Mouse (Mus musculus) embryonic stem cell, embryonic (primary cell): ENCODE measurements around the gene Tub.

Source experiments
- CTCF ChIA-PET, 4 experiments: fragments of 300-600 bp in 2 of 4; fragments of 350-600 bp in 2 of 4; sonication (Branson Sonifier 250); formaldehyde crosslinking; loops; one replicate each; lab custom pipeline; 2022; ENCODE audit warnings: inconsistent platforms in 2 of 4; lab: Charles Lee
- POLR2A ChIA-PET, 4 experiments: fragments of 300-600 bp in 2 of 4; fragments of 350-600 bp in 2 of 4; sonication (Branson Sonifier 250); formaldehyde crosslinking; loops; one replicate each; lab custom pipeline; 2022; ENCODE audit warnings: antibody characterized with exemption in 4 of 4, inconsistent platforms in 1 of 4; lab: Charles Lee

Tub gene

GRCm38 (mm10) chr7:108957734-108958133 lies 7.6 kb downstream of the Tub start:
- POLR2A ChIA-PET: interaction anchor here in 1 of 4 experiments (1.5 kb wide), 1 partner anchor 12 kb away, joined by 6 read pairs; no protein-coding TSS in a partner anchor
- CTCF ChIA-PET: interaction anchor here in 2 of 4 experiments (2.1 to 2.3 kb wide), 2 partner anchors 9 to 10 kb away, joined by 6 to 11 read pairs; no protein-coding TSS in a partner anchor

GRCm38 (mm10) chr7:108965968-108966367 lies 15.8 kb downstream of the Tub start:
- CTCF ChIA-PET: interaction anchor here in 2 of 4 experiments (0.6 to 3.4 kb wide), 7 partner anchors 9 to 56 kb away, joined by 3 to 34 read pairs (median 3); no protein-coding TSS in a partner anchor
- POLR2A ChIA-PET: interaction anchor here in 2 of 4 experiments (0.8 to 1.3 kb wide), 4 partner anchors 24 to 55 kb away, joined by 3 read pairs; no protein-coding TSS in a partner anchor

GRCm38 (mm10) chr7:108966742-108967362 lies 16.7 kb downstream of the Tub start:
- ChIA-PET POLR2A (interaction anchor here in 2 of 4 experiments (1.0 to 1.3 kb wide), 7 partner anchors 25 to 60 kb away, joined by 3 read pairs; no protein-coding TSS in a partner anchor), CTCF (interaction anchor here (0.5 to 3.4 kb wide), 40 partner anchors 8 to 826 kb away, joined by 3 to 34 read pairs (median 4); no protein-coding TSS in a partner anchor)

- CTCF ChIA-PET: interaction anchor here in 2 of 4 experiments (1.1 to 3.4 kb wide), 6 partner anchors 8 to 54 kb away, joined by 3 to 34 read pairs (median 13); no protein-coding TSS in a partner anchor
- POLR2A ChIA-PET: interaction anchor here in 2 of 4 experiments (0.6 to 1.2 kb wide), 2 partner anchors 20 to 58 kb away, joined by 3 to 4 read pairs; no protein-coding TSS in a partner anchor
These were observed 18.1 kb downstream of the Tub start for GRCm38 (mm10) chr7:108968201-108968600.

- CTCF ChIA-PET: interaction anchor here in 1 of 4 experiments (0.6 to 0.8 kb wide), 2 partner anchors 50 to 1269 kb away, joined by 3 to 5 read pairs; no protein-coding TSS in a partner anchor
These were observed 22.1 kb downstream of the Tub start for GRCm38 (mm10) chr7:108972273-108972672.

GRCm38 (mm10) chr7:108985934-108986708 lies 36.0 kb downstream of the Tub start:
- ChIA-PET POLR2A (interaction anchor here in 1 of 4 experiments (0.9 to 1.0 kb wide), 2 partner anchors 16 to 69 kb away, joined by 3 read pairs; no protein-coding TSS in a partner anchor), CTCF (interaction anchor here in 1 of 4 experiments (0.7 to 1.3 kb wide), 2 partner anchors 19 to 21 kb away, joined by 3 to 4 read pairs; no protein-coding TSS in a partner anchor)

More at GRCm38 (mm10) chr7:108972273-108972672, 22.1 kb downstream of the Tub start:
- POLR2A ChIA-PET: interaction anchor here in 2 of 4 experiments (0.6 to 1.3 kb wide), 4 partner anchors 24 to 211 kb away, joined by 3 read pairs; no protein-coding TSS in a partner anchor

GRCm38 (mm10) chr7:108991207-108991606 lies 41.1 kb downstream of the Tub start:
- ChIA-PET CTCF (interaction anchor here (0.6 to 3.1 kb wide), 11 partner anchors 9 to 901 kb away, joined by 3 to 15 read pairs (median 4); no protein-coding TSS in a partner anchor), POLR2A (interaction anchor here in 2 of 4 experiments (0.5 to 1.1 kb wide), 2 partner anchors 11 to 79 kb away, joined by 3 read pairs; no protein-coding TSS in a partner anchor)

- ChIA-PET POLR2A (interaction anchor here in 1 of 4 experiments (0.6 kb wide), 1 partner anchor 429 kb away, joined by 4 read pairs; no protein-coding TSS in a partner anchor), CTCF (no interaction called here)
These were observed 43.1 kb downstream of the Tub start for GRCm38 (mm10) chr7:108993230-108993629.

GRCm38 (mm10) chr7:108993881-108994291 lies 43.7 kb downstream of the Tub start:
- CTCF ChIA-PET: interaction anchor here in 1 of 4 experiments (0.8 kb wide), 1 partner anchor 27 kb away, joined by 3 read pairs; no protein-coding TSS in a partner anchor
- POLR2A ChIA-PET: interaction anchor here in 1 of 4 experiments (0.6 kb wide), 1 partner anchor 428 kb away, joined by 4 read pairs; no protein-coding TSS in a partner anchor

- ChIA-PET CTCF (no interaction called here), POLR2A (interaction anchor here in 2 of 4 experiments (0.9 to 1.2 kb wide), 3 partner anchors 20 to 61 kb away, joined by 3 read pairs; no protein-coding TSS in a partner anchor)
These were observed 46.0 kb downstream of the Tub start for GRCm38 (mm10) chr7:108996156-108996555.

GRCm38 (mm10) chr7:109000315-109000954 lies 50.3 kb downstream of the Tub start:
- POLR2A ChIA-PET: no interaction called here
- CTCF ChIA-PET: interaction anchor here in 3 of 4 experiments (0.6 to 2.9 kb wide), 11 partner anchors 9 to 823 kb away, joined by 3 to 8 read pairs (median 3); no protein-coding TSS in a partner anchor

- CTCF ChIA-PET: interaction anchor here in 1 of 4 experiments (2.9 kb wide), 1 partner anchor 20 kb away, joined by 8 read pairs; no protein-coding TSS in a partner anchor
- POLR2A ChIA-PET: interaction anchor here in 1 of 4 experiments (0.6 to 1.2 kb wide), 2 partner anchors 11 to 16 kb away, joined by 3 read pairs; no protein-coding TSS in a partner anchor
These were observed 51.8 kb downstream of the Tub start for GRCm38 (mm10) chr7:109001971-109002370.

GRCm38 (mm10) chr7:109003653-109004052 lies 53.5 kb downstream of the Tub start:
- ChIA-PET POLR2A (interaction anchor here in 1 of 4 experiments (0.6 kb wide), 1 partner anchor 1689 kb away, joined by 3 read pairs; no protein-coding TSS in a partner anchor), CTCF (no interaction called here)

- CTCF ChIA-PET: no interaction called here
These were observed 59.1 kb downstream of the Tub start for GRCm38 (mm10) chr7:109009260-109009659.

GRCm38 (mm10) chr7:109010720-109011595 lies 60.8 kb downstream of the Tub start:
- ChIA-PET CTCF (interaction anchor here in 2 of 4 experiments (0.5 to 1.7 kb wide), 5 partner anchors 10 to 62 kb away, joined by 3 to 8 read pairs (median 4); no protein-coding TSS in a partner anchor), POLR2A (interaction anchor here in 1 of 4 experiments (0.8 to 2.2 kb wide), 6 partner anchors 11 to 508 kb away, joined by 3 to 15 read pairs (median 3); partner anchors contain the start of gene Rpl27a)

More at GRCm38 (mm10) chr7:109009260-109009659, 59.1 kb downstream of the Tub start:
- POLR2A ChIA-PET: no interaction called here
